Mouse (Mus musculus): Measurements from ENCODE around the gene Rpl15.
A peak's percentile ranks its signal among the peaks of the same experiment; 100 is the strongest.
"Not testable (repeated sequence)": the region's sequence is repeated elsewhere in the genome, so short reads cannot be mapped to it uniquely, and the experiment has no call there.

Gene Rpl15

DNA sequence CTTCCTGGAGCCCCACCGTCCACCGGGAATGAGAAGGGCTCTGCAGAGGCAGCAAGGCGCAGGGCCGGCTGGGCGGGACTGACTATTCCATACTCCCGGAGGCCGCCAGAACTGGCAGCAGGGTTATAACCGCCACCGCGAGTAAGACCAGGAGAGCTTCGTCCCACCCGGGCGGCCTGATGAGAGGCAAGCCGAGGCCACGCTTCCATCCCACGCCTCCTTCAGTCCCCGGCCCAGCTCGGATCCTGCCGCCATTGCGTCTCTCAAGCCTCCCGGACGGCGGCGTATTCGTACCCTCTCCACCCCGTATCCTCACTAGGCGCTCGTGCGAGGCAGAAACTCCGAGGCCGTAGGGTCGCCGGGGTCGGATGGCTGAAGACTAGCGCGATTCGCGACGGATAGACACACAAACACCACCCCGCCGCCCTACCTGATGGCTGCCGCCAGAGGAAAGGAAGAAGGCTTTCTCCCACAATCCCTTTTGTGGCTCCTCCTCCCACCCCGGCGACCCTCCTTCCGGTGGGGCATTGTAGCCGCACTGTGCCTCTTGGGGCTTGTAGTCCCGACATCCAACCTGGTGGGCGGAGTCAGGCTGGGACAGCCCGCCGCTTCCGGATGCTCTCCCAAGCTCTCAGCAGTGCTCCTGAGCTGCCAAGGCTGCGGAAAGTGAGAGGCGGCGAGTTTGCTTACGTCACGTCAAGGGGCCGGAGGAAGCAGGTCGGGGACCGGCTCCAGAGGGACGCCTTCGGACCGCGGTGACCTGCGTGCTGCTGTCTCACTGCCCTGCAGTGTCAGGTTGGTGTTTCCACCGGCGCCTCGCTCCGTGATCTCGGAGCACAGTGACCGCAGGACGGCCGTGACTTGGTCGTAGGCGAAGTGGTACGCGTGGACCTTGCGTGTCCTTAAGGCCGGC is at the start of gene Rpl15, which contains the start of gene Nkiras1:
Gene Rpl15, minus strand, starts transcription at position 863 of the 913 bp plus-strand sequence.
Gene Nkiras1, plus strand, starts transcription at position 608 of the 913 bp plus-strand sequence.
- peak; percentile 97 to 99 for DNase-seq (ENCODE audit: low spot score in 2 of 2)

DNA sequence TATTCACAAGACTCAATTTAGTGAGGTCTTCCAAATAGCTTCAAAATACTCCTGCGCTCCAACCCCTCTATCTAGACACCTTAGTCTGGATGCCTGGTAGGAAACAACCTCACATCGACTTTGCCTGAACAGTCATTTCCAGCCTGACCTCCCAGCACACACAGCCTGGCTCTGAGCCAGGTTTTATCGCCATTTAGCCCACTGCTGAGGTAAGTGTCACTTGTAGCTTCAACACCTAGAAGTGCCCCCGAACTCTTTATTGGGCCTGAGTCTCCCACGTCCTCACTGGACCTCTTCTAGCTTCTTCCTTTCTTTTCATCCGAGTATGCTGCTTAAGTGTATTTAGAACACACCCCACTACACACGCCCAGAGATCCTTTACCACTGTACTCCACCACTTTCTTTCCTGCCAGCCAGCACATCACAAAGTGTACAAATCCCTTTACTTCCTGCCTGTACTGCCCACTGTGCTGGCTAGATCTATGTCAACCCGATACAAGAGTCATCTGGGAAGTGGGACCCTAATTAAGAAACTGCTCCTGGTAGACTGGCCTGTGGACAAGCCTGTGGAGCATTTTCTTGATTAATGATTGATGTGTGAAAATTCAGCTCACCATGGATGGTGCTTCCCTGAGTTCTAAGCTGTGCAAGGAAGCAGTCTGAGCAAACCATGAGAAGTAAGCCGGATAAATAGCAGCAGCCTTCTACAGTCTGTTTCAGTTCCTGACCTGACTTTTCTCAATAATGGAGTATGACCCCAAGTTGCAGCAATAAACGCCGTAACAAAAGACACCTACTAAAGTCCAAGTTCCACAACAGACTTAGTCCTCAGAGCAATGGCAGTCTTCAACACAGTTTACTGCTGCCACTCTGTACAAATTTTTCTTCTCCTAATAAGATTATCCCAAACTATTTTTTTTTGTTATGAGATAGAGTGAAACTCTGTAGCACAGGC is 46.5 kb upstream of the Rpl15 start:
- DNase-seq (ENCODE audit: low spot score in 2 of 2) = no peak

DNA sequence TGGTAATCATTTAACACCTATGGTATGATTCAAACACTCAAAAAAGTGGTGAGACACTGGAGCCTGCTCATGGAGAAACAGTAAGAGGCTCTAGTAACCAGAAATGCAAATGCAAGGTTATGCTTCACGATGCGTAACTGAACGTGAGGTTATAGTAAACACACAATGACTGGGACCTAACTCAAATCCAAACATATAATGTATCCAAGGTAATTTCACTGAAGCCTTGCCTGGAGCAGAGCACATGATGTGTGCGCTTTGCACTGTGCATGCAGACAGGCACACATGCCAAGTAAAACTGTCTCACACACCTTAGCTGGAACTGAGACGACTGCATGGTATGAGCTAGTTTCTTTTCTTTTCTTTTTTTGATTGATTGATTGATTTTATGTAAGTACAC is 33.0 kb upstream of the Rpl15 start:
- no peak for DNase-seq (ENCODE audit: low spot score in 2 of 2)

DNA sequence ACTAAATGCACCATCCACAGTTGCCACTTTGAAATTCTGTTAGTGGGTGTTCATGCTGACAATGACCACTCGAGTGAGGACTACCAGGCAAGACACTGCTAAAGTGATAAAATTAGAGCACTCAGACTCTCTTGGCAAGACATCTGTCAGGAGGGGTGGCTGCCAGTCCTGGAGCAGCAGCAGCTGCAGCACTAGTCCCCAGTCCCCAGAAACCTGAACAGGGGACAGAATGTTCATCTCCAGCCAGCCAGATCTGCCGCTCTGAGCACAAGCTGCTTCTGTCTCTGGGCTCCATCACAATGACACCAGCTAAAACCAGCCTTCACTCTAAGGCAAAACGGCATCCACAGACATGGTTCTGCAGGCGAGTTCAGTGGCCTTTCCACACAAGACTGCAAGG is 32.1 kb upstream of the Rpl15 start:
- peak; percentile 51 to 72 for DNase-seq (ENCODE audit: low spot score in 2 of 2)

DNA sequence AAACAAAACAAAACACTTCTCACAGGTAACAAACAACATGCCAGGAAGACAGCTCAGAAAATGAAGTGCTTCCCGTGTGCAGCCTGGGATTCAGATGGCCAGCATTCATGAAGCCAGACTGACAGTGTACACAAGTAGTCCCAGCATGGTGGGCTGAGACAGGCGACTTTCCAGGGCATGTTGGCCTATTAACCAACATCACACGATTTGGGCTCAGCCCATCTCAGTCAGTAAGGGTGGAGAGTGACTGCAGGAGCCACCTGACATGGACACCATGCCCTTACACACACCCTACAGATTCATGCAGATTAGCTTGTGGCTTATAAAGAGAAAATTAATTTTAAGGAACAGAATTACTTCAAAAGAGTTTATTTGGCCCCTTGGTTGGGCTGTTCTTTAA is 31.6 kb upstream of the Rpl15 start:
- no peak for DNase-seq (ENCODE audit: low spot score in 2 of 2)

DNA sequence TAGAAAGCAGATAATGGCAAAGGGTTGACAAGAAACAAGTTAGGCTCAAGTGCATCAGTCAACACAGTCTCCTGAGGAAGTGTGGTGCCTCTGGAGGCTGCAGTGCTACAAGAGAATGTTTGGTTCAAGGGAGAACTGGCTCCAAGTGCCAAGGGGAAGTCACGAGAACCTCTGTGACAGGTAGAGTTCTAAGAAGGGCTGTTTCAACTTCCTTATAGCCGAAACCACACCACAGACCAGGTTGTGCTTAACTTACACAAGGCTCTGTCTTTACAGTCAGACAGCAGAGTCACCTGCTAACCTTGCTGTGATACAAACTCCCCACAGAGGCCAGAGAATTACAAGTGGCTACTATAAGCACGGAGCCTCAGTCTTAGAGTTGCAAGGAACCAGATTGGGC is 30.4 kb upstream of the Rpl15 start:
- DNase-seq (ENCODE audit: low spot score in 2 of 2) = no peak

DNA sequence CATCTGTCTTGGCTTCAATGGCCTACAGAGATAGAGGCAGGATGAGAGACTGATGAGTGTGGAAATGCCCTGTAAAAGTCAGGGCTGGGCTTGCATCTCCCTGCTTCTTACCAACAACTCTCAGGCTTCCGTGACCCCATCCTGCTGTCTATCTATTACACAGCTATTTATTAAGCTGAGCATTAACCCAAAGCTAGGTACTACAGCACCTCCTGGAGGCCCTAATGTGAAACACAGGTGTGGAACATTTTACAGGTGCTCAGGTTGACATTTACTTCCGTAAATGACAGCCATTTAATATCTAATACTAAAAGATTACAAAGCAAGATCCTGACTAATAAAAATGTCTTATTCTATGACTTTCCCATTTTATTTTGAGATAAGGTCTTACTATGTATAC is 29.5 kb upstream of the Rpl15 start:
- DNase-seq (ENCODE audit: low spot score in 2 of 2) = no peak

DNA sequence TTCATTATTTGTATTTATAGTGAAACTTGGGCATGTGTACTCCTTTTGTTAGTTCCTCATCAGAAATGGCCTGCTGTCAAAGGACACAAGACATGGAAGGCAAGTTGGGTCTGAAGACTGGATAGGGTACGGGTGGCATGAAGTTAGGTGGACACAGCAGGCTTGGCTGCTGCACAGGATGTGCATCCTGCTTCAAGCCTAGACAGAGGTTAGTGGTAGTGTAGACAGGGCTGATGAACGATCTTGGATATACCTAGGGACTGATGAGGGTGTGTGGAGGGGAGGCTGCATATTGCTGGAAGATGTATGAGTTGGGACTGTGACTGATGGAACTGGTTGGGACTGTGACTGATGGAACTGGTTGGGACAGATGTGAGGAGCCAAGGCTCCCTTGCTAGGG is 27.7 kb upstream of the Rpl15 start:
- no peak for DNase-seq (ENCODE audit: low spot score in 2 of 2)

DNA sequence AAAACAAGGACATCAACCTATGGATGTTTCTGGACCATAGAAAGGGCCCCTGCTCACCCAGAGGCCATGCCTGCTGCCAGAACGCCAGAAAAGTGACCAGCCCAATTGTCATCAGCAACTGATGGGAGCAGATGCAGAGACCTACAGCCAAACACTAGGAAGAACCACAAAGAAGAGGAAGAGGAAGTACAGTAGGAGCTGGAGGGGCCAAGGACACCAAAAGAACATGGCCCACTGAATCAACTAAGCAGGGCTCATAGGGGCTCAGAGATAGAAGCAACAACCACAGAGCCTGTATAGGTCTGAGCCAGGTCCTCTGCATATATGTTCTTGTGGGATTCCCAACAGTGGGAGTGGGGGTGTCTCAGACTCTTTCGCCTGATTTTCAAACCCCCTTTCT is 26.2 kb upstream of the Rpl15 start:
- no peak for DNase-seq (ENCODE audit: low spot score in 2 of 2)

DNA sequence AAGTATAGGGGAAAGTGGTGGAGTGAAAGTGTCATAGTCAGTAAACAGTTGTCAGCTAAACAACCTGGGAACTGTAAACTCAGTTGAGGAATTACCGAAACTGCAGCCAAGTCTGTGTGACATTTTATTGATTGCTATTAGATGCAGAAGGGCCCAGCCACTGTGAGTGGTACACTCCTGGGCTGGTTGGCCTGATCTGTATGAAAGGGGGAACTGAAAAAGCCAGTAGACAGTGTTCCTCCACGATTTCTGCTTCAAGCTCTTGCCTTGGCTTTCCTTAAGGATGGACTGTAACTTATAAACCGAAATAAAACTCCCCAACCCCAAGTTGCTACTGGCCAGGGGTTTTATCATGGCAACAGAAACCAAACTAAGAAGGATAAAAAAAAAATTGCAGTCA is 21.4 kb upstream of the Rpl15 start:
- no peak for DNase-seq (ENCODE audit: low spot score in 2 of 2)

DNA sequence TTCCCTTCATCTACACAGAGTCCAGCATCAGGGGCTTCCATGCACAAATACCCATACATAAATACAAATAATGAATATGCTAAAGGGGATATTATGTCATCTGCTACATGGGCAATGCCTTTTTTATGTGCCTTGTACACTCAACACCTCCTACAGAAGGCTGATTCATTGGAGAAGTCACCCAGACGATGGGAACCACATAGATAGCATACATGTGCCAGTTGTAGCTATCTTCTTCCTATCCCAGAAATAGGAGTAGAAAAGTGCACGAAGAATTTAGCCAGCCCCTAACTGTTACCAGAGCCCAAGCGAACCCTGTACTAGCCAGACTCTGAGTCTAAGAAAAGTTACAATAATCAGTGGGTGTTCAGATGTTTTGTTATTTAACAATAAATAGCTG is 20.9 kb upstream of the Rpl15 start:
- DNase-seq (ENCODE audit: low spot score in 2 of 2) = peak in 1 of 2 experiments; percentile 34

DNA sequence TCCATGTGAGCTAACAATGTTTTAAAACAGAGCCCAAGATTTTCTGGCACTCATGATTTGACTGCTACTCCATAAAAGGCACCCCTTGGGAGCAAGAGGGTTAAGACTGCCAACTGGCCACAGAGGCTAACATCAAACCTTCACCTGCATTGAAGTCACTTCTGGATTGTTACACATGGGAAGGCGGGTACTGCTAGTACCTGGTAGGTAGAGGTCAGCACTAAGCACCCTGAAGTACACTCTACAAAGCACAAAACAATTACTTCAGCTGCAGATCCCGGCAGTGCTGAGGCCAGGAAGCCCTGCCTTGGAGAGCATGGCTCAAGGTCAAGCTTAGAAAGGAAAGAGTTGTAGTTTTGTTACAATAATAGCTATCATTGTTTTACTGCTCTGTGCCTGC is 16.2 kb upstream of the Rpl15 start:
- DNase-seq (ENCODE audit: low spot score in 2 of 2) = no peak

DNA sequence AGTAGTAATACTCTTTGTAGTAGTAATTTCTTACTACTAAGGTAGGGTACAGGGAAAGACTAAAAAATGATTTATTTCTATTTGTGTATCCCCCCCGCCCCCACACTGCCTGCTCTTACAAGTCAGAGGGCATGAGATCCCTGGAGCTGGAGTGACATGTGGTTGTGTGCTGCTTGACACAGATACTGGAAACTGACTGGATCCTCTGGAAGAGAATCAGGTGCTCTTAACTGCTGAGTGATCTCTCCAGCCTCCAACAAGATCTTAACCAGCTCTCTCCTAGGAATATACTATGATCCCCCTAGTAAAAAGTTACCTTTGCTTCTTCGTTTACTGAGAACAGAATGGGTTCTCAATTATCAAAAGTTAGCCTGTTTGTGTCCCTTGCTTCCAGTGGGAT is 15.2 kb upstream of the Rpl15 start:
- DNase-seq (ENCODE audit: low spot score in 2 of 2) = no peak

DNA sequence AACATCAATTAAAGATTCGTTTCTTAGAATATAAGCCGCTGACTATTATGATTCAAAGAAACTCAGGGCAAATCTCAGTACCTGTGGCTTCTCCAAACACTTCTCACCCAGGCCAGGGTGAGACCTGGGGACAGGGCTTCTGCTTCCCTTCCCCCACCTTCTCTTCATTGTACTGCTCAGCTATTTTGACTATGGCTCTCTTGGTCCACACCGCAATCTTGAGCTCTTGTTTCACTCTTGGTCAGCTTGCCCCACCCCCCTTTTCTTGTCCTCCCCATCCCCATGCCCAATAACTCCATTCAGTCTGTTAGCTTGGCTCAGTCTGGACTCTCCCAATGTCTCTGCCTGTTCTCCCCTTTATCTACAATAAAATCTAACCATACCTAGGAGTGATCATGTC is 14.3 kb upstream of the Rpl15 start:
- DNase-seq (ENCODE audit: low spot score in 2 of 2) = no peak

DNA sequence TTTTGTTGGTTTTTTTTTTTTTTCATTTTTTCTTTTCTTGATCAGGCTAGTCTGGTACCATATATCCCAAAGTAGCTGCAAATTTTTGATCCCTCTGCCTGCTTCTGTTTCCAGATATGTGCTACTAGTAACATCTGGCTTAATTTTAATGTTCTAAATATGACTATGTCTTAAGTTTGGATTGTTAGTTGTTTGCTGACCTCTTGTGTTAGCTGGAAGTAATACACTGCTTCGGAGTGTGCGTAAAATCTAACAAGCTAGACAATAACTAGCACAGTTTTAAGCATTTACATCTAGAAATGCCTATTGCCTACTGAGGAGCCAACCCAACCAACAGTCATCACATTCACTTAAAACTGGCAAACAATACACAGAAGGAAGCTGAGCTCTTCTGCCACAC is 13.4 kb upstream of the Rpl15 start:
- no peak for DNase-seq (ENCODE audit: low spot score in 2 of 2)

DNA sequence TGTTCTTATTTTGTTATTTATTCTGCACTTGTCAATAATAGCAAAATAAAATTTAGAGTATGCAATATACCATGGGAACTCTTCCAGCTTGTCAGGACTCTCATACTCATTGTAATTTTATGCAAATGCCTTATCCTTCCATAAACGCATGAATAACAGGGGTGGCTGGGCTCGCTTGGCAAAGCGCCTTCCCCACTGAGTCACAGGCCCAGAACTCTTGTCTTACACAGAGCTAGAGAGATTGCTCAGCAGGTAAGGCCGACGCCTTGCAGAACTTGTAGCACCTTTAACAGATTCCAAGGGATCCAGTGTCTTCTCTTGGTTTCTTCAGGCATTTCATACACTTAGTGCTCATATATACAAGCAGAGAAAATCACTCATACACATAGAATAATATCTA is 9.2 kb upstream of the Rpl15 start:
- DNase-seq (ENCODE audit: low spot score in 2 of 2) = no peak

DNA sequence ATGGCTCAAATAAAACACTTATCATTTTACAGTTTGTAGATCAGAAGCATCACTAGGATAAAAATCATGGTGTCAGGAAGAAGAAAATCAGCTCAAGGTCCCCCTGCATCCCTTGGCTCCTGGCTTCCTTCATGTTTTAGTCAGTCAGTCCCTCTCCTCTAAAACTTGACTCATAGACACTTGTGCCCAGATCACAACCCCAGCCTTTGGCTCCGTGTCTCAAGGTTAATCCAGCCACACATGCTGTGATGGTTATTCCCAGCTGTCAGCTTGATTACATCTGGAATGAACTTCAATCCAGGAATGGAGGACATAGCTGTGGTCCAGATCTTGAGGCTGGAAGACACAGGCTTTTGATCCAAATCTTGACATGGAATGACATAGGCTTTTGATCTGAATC is 3.3 kb upstream of the Rpl15 start:
- DNase-seq (ENCODE audit: low spot score in 2 of 2) = no peak

DNA sequence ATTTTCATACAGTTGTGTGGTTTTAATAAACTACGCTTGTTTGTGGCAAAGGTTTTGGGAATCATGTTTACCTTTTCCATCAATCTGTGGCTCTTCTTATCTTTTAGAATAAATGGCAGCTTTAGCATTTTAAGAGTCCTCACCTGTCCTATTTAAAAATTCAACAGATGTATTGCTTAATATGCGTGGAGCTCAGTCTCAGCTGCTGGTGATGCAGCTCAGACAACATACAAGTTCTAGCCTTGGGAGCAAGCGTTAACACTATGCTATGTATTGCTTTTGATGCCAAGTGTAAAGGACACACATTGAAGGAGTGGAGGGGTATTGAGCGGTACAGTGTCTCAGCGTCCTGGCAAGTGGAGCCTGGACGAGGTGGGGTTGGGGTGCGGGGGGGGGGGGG is 475 bp upstream of the Rpl15 start:
- no peak for DNase-seq (ENCODE audit: low spot score in 2 of 2)

DNA sequence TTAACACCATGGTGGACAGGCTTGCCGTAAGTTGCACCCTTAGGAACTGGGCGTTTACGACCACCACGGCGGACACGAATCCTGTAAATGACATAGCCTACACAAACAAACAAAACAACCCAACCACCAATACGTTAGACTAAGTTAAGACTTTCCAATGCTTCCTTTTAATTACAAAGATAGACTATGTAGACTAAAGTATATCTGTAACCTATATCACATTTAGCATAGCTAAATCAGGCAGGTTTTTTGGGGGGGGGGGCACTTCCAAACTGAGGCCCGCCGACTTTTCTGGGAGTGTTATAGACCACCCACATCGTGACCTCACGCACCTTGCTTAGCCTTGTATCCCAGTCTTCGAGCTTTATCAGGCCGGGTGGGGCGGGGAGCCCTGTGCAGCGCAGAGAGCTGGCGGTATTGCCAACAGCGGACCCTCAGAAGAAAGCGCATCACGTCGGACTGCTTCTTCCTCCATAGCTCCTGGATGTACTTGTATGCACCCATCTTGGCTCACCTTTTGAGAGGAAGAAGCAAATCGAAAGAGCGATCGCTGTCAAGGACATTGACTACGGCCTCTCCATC is 1.2 kb downstream of the Rpl15 start:
- DNase-seq (ENCODE audit: low spot score in 2 of 2) = not testable (repeated sequence)

DNA sequence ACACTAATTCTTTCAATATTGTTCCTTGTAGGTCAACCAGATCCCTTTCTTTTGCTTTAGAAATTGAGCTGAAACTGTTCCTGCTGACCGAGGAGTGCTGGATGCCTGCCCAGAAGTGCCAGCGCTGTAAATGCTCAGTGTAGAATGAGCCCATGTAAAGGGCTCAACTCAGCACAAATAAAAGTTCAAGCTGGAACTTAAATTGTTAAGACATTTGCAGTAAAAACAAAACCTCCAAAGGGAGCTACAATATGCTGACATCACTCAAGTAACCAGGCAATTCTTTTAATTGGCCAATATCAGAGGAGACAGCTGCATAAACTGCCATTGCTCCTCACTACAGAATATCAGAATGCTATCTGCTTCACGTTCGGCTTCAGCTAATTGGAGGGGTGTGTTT is 7.8 kb downstream of the Rpl15 start:
- no peak for DNase-seq (ENCODE audit: low spot score in 2 of 2)

DNA sequence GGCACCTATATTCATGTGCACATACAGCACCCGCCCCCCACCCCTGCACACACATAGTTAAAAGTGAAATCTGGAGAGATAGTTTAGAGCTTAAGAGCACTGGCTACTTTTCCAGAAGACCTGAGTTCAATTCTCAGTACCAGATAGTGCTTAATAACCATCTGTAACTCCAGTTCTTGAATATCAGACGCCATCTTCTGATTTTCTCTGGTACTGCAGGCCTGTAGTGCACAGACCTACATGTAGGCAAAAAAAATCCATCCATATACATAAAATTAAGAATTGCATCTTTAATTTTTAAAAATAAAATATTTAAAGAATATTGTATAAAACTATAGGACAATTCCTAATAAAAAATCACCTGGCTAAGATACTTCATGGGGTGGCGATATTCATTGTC is 10.0 kb downstream of the Rpl15 start:
- no peak for DNase-seq (ENCODE audit: low spot score in 2 of 2)

DNA sequence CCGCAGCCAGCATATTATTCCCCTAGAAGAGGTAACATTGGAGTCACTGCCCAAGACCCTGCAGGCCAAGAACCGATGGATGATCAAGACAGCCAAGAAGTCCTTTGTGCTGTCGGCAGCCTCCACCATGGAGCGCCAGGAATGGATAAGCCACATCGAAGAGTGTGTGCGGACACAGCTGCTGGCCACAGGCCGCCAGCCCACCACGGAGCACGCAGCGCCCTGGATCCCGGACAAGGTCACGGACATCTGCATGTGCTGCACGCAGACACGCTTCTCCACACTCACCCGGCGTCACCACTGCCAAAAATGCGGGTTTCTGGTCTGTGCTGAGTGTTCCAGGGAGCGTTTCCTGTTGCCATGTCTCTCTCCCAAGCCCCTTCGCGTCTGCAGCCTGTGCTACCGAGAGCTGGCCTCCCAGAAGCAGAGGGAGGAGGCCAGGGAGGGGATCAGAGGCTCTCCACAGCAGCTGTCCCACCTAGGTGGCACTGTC is 28.5 kb downstream of the Rpl15 start:
- DNase-seq (ENCODE audit: low spot score in 2 of 2) = no peak
